ENCODE assay signal across 7 mouse cellular contexts in genomic region chr11:72206341-72207203, GRCm38 (mm10). TPM values are rescaled to one million over a fixed set of nuclear protein-coding genes. Genes with fewer than 3 reads are reported as not detected.
DNase-seq lines count a peak whose midpoint lies in the region; ATAC-seq and TF ChIP-seq lines count a peak whose summit lies in the region.

TSS of gene Gm43951 (minus strand) at chr11:72206840.

- peak; percentile 66 for ATAC-seq in forebrain, postnatal 0 days
- ATAC-seq in kidney, embryonic 16.5 days (ENCODE audit: low FRiP score, low TSS enrichment) = peak; percentile 62
- ATAC-seq in liver, embryonic 16.5 days (ENCODE audit: low read depth) = peak; percentile 8; the same call in 1 of the 2 replicates

- peak within 1 kb of the TSS; percentile 75 for H3K4me3 ChIP-seq in cerebellum, adult 2 months (replicated peaks; ENCODE audit: insufficient read depth, low read depth, low read length)
- H3K4me3 ChIP-seq in forebrain, postnatal 0 days (ENCODE audit: low read depth, low read length) = peak within 1 kb of the TSS; percentile 77
- H3K4me3 ChIP-seq in kidney, embryonic 16.5 days (ENCODE audit: low read length) = peak within 1 kb of the TSS; percentile 95
- H3K4me3 ChIP-seq in liver, embryonic 16.5 days (ENCODE audit: low read depth, low read length) = peak within 1 kb of the TSS; percentile 87
- H3K4me3 ChIP-seq in olfactory bulb, adult 2 months (ENCODE audit: insufficient read depth, low read depth, low read length) = peak within 1 kb of the TSS; percentile 94

- peak; percentile 23; the same call in 1 of the 2 replicates for TF ChIP-seq CTCF in cerebellum, adult 2 months (IDR thresholded peaks at IDR 0.05; ENCODE audit: borderline replicate concordance, insufficient read depth, low read depth, low read length)
- TF ChIP-seq CTCF in forebrain, postnatal 0 days (IDR thresholded peaks at IDR 0.05; ENCODE audit: low read depth) = peak; percentile 45
- TF ChIP-seq CTCF in olfactory bulb, adult 2 months (IDR thresholded peaks at IDR 0.05; ENCODE audit: insufficient read depth, low read depth, low read length) = no peak

- H3K36me3 ChIP-seq in forebrain, postnatal 0 days (ENCODE audit: insufficient read depth) = peaks cover 18% of the 10 kb centered on the region
- H3K36me3 ChIP-seq in kidney, embryonic 16.5 days (ENCODE audit: insufficient read depth, low read length) = peaks cover 16% of the 10 kb centered on the region
- peaks cover 7% of the 10 kb centered on the region; the same call in 1 of the 2 replicates for H3K36me3 ChIP-seq in liver, embryonic 16.5 days (ENCODE audit: control insufficient read depth, insufficient read depth)

- H3K4me2 ChIP-seq in forebrain, postnatal 0 days (ENCODE audit: low read depth) = peak within 1 kb of the TSS; percentile 83
- H3K4me2 ChIP-seq in kidney, embryonic 16.5 days (replicated peaks; ENCODE audit: low read depth, low read length) = peak within 1 kb of the TSS; percentile 93
- peak within 1 kb of the TSS; percentile 90 for H3K4me2 ChIP-seq in liver, embryonic 16.5 days (ENCODE audit: low read depth, low read length)

- TF ChIP-seq POLR2A in cerebellum, adult 2 months (IDR thresholded peaks at IDR 0.05; ENCODE audit: borderline replicate concordance, insufficient read depth, low read length) = peak; percentile 35; the same call in 1 of the 2 replicates
- no peak for TF ChIP-seq POLR2A in olfactory bulb, adult 2 months (IDR thresholded peaks at IDR 0.05; ENCODE audit: insufficient read depth, low read depth, low read length)

- DNase-seq in 3134 (ENCODE audit: extremely low read depth, insufficient read length, low spot score) = peak; percentile 63
- peak; percentile 47 for DNase-seq in 416B (ENCODE audit: low read depth)
- DNase-seq in cerebellum, adult 2 months = peak; percentile 47 to 59
- DNase-seq in forebrain, postnatal 0 days = peak; percentile 31

- peaks cover 28% of the 10 kb centered on the region for H3K4me1 ChIP-seq in cerebellum, adult 2 months (ENCODE audit: control insufficient read depth, insufficient read depth, low read length)
- H3K4me1 ChIP-seq in forebrain, postnatal 0 days (ENCODE audit: insufficient read depth) = peaks cover 13% of the 10 kb centered on the region
- H3K4me1 ChIP-seq in kidney, embryonic 16.5 days (ENCODE audit: insufficient read depth, low read length) = peaks cover 13% of the 10 kb centered on the region
- peaks cover 12% of the 10 kb centered on the region for H3K4me1 ChIP-seq in liver, embryonic 16.5 days (ENCODE audit: control insufficient read depth, low read depth, low read length)
- H3K4me1 ChIP-seq in olfactory bulb, adult 2 months (ENCODE audit: control insufficient read depth, insufficient read depth, low read length) = peaks cover 24% of the 10 kb centered on the region

- no peaks in the 10 kb centered on the region for H3K9me3 ChIP-seq in forebrain, postnatal 0 days (ENCODE audit: low read length)
- H3K9me3 ChIP-seq in kidney, embryonic 16.5 days (ENCODE audit: low read length) = no peaks in the 10 kb centered on the region
- no peaks in the 10 kb centered on the region for H3K9me3 ChIP-seq in liver, embryonic 16.5 days (replicated peaks; ENCODE audit: control insufficient read depth, low read length)

- under 1% methylated on average over 43 of the region's 43 CpGs for WGBS in cerebellum, adult 2 months
- 2% methylated on average over 43 of the region's 43 CpGs for WGBS in forebrain, postnatal 0 days
- whole genome bisulfite sequencing in kidney, embryonic 16.5 days = under 1% methylated on average over 43 of the region's 43 CpGs
- under 1% methylated on average over 43 of the region's 43 CpGs for WGBS in liver, embryonic 16.5 days (ENCODE audit: insufficient replicate concordance)
- under 1% methylated on average over 43 of the region's 43 CpGs for WGBS in olfactory bulb, adult 2 months

- H3K27ac ChIP-seq in cerebellum, adult 2 months (ENCODE audit: insufficient read depth, low read length) = peak within 1 kb of the TSS; percentile 44; the same call in 1 of the 2 replicates
- H3K27ac ChIP-seq in forebrain, postnatal 0 days (ENCODE audit: low read depth, low read length) = peak within 1 kb of the TSS; percentile 80
- peak within 1 kb of the TSS; percentile 77 for H3K27ac ChIP-seq in kidney, embryonic 16.5 days (ENCODE audit: low read length)
- H3K27ac ChIP-seq in liver, embryonic 16.5 days (ENCODE audit: low read length) = peak within 1 kb of the TSS; percentile 54; the same call in 1 of the 2 replicates
- peak within 1 kb of the TSS; percentile 47 for H3K27ac ChIP-seq in olfactory bulb, adult 2 months (ENCODE audit: insufficient read depth, low read depth, low read length)

- no peaks in the 10 kb centered on the region for H3K27me3 ChIP-seq in cerebellum, adult 2 months (ENCODE audit: control insufficient read depth, insufficient read depth, low read length)
- H3K27me3 ChIP-seq in forebrain, postnatal 0 days (ENCODE audit: insufficient read depth, low read length) = no peaks in the 10 kb centered on the region
- H3K27me3 ChIP-seq in kidney, embryonic 16.5 days (ENCODE audit: insufficient read depth, low read length) = no peaks in the 10 kb centered on the region
- H3K27me3 ChIP-seq in liver, embryonic 16.5 days (ENCODE audit: control insufficient read depth, insufficient read depth, low read depth, low read length) = no peaks in the 10 kb centered on the region

- peak within 1 kb of the TSS; percentile 80 for H3K9ac ChIP-seq in forebrain, postnatal 0 days
- peak within 1 kb of the TSS; percentile 91 for H3K9ac ChIP-seq in kidney, embryonic 16.5 days (replicated peaks; ENCODE audit: low read length)
- peak within 1 kb of the TSS; percentile 82 for H3K9ac ChIP-seq in liver, embryonic 16.5 days (ENCODE audit: low read depth, low read length)

RNA-seq across cellular contexts. Expression of gene Gm43951, which starts in this region (rescaled TPM):
- 2.8 and 3.1 TPM in 2 replicates for polyA plus RNA-seq in cerebellum, adult 2 months (2012; rRNA removed)
- 3.3 and 3.6 TPM in 2 replicates for total RNA-seq in forebrain, postnatal 0 days (2014; rRNA removed)
- polyA plus RNA-seq in forebrain, postnatal 0 days (2015; fragmentation: Nextera tagmentation; extraction: Ambion mirVana) = 0.33 and 0.62 TPM in 2 replicates
- 0.09 and 0.21 TPM in 2 replicates for polyA plus RNA-seq in kidney, embryonic 16.5 days (2015; fragmentation: Nextera tagmentation; extraction: Ambion mirVana)
- polyA plus RNA-seq in liver, embryonic 16.5 days (2015; fragmentation: Nextera tagmentation; extraction: Ambion mirVana) = not detected in 2 replicates
- not detected in 2 replicates for polyA plus RNA-seq in olfactory bulb, adult 2 months (2012; ENCODE audit: insufficient read depth, insufficient read length, low replicate concordance, missing spikeins)

Comparison
In these comparisons a context has a peak if more than half of its experiments do, and no peak if none do; other contexts are left out.
1. Peak in every context shown above with its lines: DNase-seq, ATAC-seq, H3K4me3 ChIP-seq and H3K27ac ChIP-seq.
2. Peak in ATAC-seq, H3K4me3 ChIP-seq, H3K27ac ChIP-seq, H3K9ac ChIP-seq and H3K4me2 ChIP-seq in kidney, embryonic 16.5 days; RNA of the gene not detected or under 1 TPM.
3. Peak in ATAC-seq, H3K4me3 ChIP-seq, H3K27ac ChIP-seq, H3K9ac ChIP-seq and H3K4me2 ChIP-seq in liver, embryonic 16.5 days; RNA of the gene not detected or under 1 TPM.
4. ATAC-seq: peak in every context shown above with its lines; median percentile 66 in forebrain, postnatal 0 days; 62 in kidney, embryonic 16.5 days; 8 in liver, embryonic 16.5 days.